In the genomic region with DNA sequence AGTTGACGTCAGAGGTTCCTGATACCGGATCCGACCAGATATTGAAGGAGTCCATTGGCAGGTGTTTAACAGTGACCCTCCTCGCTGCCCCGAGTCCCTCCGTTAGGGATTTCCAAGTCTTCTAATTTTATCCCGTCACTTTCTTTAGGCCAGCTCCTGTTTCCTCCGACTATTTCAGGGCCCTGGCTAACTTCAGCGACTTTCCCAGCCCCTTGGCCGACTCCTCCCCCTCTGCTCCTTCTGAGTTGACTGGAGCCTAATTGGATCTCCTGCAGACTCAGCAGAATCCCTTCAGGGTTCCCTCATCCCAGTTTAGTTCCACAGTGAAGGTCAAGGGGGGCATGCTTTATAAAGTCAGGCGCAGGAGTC, we compare ENCODE assay signal across 8 mouse cellular contexts. TPM values are rescaled to one million over a fixed set of nuclear protein-coding genes. Genes with fewer than 3 reads are reported as not detected.
DNase-seq lines count a peak whose midpoint lies in the region; ATAC-seq and TF ChIP-seq lines count a peak whose summit lies in the region.

No protein-coding gene starts in this region.

- H3K4me2 ChIP-seq in lung, embryonic 14.5 days, result peak overlapping the region; percentile 96
- peak overlapping the region; percentile 95 for H3K4me2 ChIP-seq in forebrain, postnatal 0 days (ENCODE audit: low read depth)
- H3K4me2 ChIP-seq in intestine, embryonic 15.5 days (replicated peaks), result peak overlapping the region; percentile 99

- peak overlapping the region; percentile 54 for H3K4me3 ChIP-seq in lung, embryonic 14.5 days (ENCODE audit: low read depth, low read length)
- peak overlapping the region; percentile 58 for H3K4me3 ChIP-seq in forebrain, postnatal 0 days (ENCODE audit: low read depth, low read length)
- H3K4me3 ChIP-seq in intestine, embryonic 15.5 days (replicated peaks), result peak overlapping the region; percentile 52

- peak; percentile 55; the same call in 1 of the 2 replicates for ATAC-seq in lung, embryonic 14.5 days (ENCODE audit: insufficient read depth)
- ATAC-seq in forebrain, postnatal 0 days, result peak; percentile 38
- ATAC-seq in intestine, embryonic 15.5 days, result peak; percentile 54

- no peaks in the 10 kb centered on the region; the same call in none of the 2 replicates for H3K27me3 ChIP-seq in lung, embryonic 14.5 days (ENCODE audit: insufficient read depth, low read length)
- no peaks in the 10 kb centered on the region for H3K27me3 ChIP-seq in forebrain, postnatal 0 days (ENCODE audit: insufficient read depth, low read length)
- peaks cover 6% of the 10 kb centered on the region; the same call in 1 of the 2 replicates for H3K27me3 ChIP-seq in intestine, embryonic 15.5 days (replicated peaks)

- H3K27ac ChIP-seq in lung, embryonic 14.5 days (ENCODE audit: low read depth), result no peak overlapping the region
- no peak overlapping the region for H3K27ac ChIP-seq in forebrain, postnatal 0 days (ENCODE audit: low read depth, low read length)
- no peak overlapping the region for H3K27ac ChIP-seq in intestine, embryonic 15.5 days

- no peak for TF ChIP-seq CTCF in lung, embryonic 14.5 days (IDR thresholded peaks at IDR 0.05; ENCODE audit: low read depth)
- no peak for TF ChIP-seq CTCF in forebrain, postnatal 0 days (IDR thresholded peaks at IDR 0.05; ENCODE audit: low read depth)

- WGBS in lung, embryonic 14.5 days, result under 1% methylated on average over 11 of the region's 11 CpGs
- WGBS in forebrain, postnatal 0 days, result 3% methylated on average over 11 of the region's 11 CpGs
- WGBS in intestine, embryonic 15.5 days, result 2% methylated on average over 11 of the region's 11 CpGs

- H3K9me3 ChIP-seq in lung, embryonic 14.5 days (ENCODE audit: low read depth, low read length), result no peaks in the 10 kb centered on the region
- H3K9me3 ChIP-seq in forebrain, postnatal 0 days (ENCODE audit: low read length), result no peaks in the 10 kb centered on the region
- H3K9me3 ChIP-seq in intestine, embryonic 15.5 days, result no peaks in the 10 kb centered on the region

- H3K9ac ChIP-seq in lung, embryonic 14.5 days, result peak overlapping the region; percentile 58
- peak overlapping the region; percentile 65 for H3K9ac ChIP-seq in forebrain, postnatal 0 days
- peak overlapping the region; percentile 49; the same call in 1 of the 2 replicates for H3K9ac ChIP-seq in intestine, embryonic 15.5 days

- peak; percentile 55 for DNase-seq in lung, embryonic 14.5 days
- DNase-seq in lung, postnatal 14 days, result no peak
- peak; percentile 32 for DNase-seq in forebrain, postnatal 0 days
- peak; percentile 31 for DNase-seq in lung, postnatal 10 days
- DNase-seq in thymus, postnatal 36 days, result no peak
- DNase-seq in cerebellum, adult 8-10 months, result no peak
- DNase-seq in left cerebral cortex, postnatal 25 days (ENCODE audit: low spot score in 2 of 2), result no peak

- intact Hi-C loops in left cerebral cortex, postnatal 25 days (cut with DNase I), result loop anchor here (5.0 kb wide), 1 partner anchor 214 kb away; no protein-coding TSS in a partner anchor

- no peaks in the 10 kb centered on the region for H3K4me1 ChIP-seq in lung, embryonic 14.5 days (ENCODE audit: insufficient read depth)
- no peaks in the 10 kb centered on the region for H3K4me1 ChIP-seq in forebrain, postnatal 0 days (ENCODE audit: insufficient read depth)
- 0 out of 2 replicates have a peak, but pooled peaks cover 3% of the 10 kb centered on the region for H3K4me1 ChIP-seq in intestine, embryonic 15.5 days (replicated peaks)

- H3K36me3 ChIP-seq in lung, embryonic 14.5 days (ENCODE audit: insufficient read depth), result no peaks in the 10 kb centered on the region
- H3K36me3 ChIP-seq in forebrain, postnatal 0 days (ENCODE audit: insufficient read depth), result no peaks in the 10 kb centered on the region
- no peaks in the 10 kb centered on the region for H3K36me3 ChIP-seq in intestine, embryonic 15.5 days

RNA-seq across cellular contexts. Expression of gene Ptx3, which starts 1.5 kb away (rescaled TPM):
- 1.8 and 2.0 TPM in 2 replicates for polyA plus RNA-seq in lung, embryonic 14.5 days (2014; fragmentation: Nextera tagmentation; extraction: Ambion mirVana)
- total RNA-seq in forebrain, postnatal 0 days (2014; rRNA removed), result 2.9 and 3.0 TPM in 2 replicates
- polyA plus RNA-seq in forebrain, postnatal 0 days (2015; fragmentation: Nextera tagmentation; extraction: Ambion mirVana), result 8.4 TPM in 2 replicates
- 4.7 and 5.3 TPM in 2 replicates for polyA plus RNA-seq in intestine, embryonic 15.5 days (2015; fragmentation: Nextera tagmentation; extraction: Ambion mirVana)
- total RNA-seq in left cerebral cortex, postnatal 25 days (2021), result under 1 TPM; 0.34 to 0.55 TPM

Comparison
In these comparisons a context has a peak if more than half of its experiments do, and no peak if none do; other contexts are left out.
1. DNase-seq: peak in lung, embryonic 14.5 days (single experiment), forebrain, postnatal 0 days (single experiment) and lung, postnatal 10 days (single experiment); none in lung, postnatal 14 days (single experiment), thymus, postnatal 36 days (0 of 2), cerebellum, adult 8-10 months (single experiment) and left cerebral cortex, postnatal 25 days (0 of 2).
2. Peak in every context shown above with its lines, with median percentiles within 50 percentile points of each other: ATAC-seq, H3K4me2 ChIP-seq, H3K4me3 ChIP-seq and H3K9ac ChIP-seq.